Mouse (Mus musculus) embryo, embryonic 10.5 days (tissue): ENCODE measurements around the gene Ly75.
A peak's percentile ranks its signal among the peaks of the same experiment; 100 is the strongest.

ENCODE experiments used
- DNase-seq: peaks from one replicate; pipeline ENCODE4 v3.0.0-alpha.2; 2015; ENCODE audit warnings: low spot score

Gene Ly75

DNA sequence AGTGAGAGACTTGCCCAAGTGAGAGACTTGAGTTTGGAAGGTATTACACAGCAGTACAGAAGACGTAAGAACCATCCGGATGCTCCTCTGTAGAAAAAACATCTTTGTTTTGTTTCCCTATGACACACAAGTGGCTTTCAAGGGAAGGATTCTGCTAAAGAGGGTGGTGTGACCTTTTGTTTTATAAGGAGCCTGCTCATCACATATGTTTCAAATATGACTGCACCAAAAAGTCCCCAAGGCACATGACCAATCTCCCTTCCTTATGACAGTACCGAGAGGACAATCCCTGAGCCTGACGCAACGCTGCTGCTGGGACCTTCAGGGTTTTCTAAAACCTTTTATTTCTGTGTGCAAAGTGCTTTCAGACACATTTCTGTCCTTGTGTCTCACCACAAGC is 12.9 kb downstream of the Ly75 start:
- no peak for DNase-seq

DNA sequence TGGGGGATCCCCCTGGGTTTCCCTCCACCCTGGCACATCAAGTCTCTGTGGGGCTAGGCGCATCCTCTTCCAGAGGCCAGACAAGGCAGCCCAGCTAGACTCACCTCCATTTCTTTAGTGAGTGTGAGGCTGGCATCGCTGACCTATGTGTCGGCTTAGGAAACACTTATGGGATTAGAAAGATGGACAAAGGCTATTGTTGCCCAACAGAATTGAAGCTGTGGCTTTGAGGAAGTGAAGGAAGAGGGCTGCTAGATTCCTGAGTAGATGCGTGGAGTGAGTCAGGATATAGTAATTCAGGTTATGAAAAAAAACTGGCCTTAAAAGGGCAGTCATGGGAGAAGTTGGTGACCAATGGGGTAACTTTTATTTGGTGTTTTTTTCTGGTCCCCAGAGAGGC is 13.6 kb downstream of the Ly75 start:
- DNase-seq = no peak

DNA sequence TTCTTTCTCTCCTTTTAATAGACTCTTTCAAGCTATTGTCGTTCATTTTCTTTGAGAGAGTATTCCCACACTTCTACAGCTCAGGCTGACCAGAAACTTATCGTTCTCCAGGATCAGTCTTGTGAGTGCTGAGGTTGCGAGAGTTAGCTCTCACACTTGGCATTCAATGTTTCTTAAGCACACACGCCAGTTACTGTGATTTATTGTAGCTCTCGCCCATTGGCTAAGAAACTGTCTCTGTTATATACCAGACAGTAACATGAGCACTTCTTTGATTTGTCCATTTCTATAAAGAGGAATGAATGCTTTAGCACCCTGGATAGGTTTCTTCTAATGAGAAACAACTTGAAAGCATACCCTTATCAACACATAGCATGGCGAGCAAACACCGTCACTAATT is 15.2 kb downstream of the Ly75 start:
- DNase-seq = no peak

DNA sequence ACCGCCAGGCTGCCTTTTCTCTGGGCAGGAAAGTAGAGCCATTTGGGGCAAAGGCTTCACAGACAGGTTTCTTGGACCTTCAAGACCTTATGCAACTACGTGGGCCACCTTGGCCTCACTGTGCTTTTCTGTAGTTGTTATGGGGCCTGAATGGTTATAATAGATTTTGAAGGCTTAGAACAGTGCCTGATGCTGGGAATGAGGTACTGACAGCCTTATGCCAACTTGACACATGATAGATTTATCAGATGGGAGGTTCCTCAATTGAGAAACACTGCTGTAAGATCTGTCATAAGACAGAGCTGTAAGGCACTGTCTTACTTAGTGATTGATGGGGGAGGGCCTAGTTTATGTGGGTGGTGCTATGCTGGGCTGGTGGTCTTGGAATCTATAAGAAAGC is 15.9 kb downstream of the Ly75 start:
- no peak for DNase-seq

DNA sequence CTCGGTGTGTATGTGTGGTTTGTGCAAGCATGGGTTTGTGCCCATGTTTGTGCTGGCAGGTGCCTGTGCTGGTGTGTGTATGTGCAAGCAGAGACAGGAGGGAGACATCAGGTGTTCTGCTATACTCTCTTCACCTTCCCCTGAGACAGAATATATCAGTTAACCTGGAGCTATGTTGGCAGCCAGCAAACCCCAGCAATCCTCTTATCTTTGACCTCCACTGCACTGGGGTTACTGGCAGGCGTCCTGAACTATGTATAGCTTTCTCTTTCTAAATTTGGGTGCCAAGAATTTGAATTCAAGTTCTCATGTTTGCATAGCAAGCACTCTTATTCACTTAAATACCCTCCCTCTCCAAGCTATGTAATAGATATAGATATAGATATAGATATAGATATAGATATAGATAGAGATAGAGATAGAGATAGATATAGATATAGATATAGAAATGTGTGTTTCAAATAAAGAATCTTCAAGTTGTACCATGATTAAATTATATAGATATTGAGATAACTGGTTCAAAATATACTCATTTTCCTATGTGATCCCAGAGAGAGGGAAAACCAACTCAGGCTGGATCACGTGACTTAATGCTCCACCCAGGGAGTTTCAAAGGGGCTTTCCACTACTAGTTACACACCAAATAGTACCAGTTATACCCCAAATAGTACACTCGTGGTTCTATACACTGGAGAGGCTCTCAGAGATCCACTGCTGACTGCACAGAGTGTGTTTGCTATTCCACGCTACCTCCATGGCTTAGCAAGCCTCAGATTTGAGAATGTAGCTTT is 17.1 kb downstream of the Ly75 start:
- DNase-seq = no peak

DNA sequence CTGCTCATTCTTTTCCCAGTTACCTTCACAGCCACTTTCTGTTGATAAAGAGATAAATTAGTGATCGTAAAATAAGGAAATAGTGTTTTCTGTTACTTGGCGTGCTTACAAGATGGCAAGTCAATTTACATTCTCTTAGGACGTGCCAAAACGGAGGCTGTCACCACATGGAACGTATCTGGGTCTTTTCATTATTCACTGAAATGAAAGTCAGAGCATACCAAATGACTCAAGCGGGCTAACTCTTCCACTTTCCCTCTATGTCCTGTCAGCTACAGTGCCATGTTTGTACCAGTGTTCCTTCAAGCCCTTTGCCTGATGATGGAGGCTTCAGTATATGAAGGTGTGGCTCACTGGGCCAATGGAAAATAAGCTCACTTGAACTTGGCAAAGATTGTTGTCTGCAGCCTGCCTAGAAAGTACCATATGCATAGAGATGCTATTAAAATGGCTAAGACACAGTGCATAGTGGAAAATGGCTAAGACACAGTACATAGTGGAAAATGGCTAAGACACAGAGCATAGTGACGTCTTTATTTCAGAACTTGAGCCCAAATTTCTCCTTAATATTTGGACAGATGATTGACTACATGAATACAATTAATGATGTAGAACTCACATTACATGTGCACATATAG is 17.8 kb downstream of the Ly75 start:
- no peak for DNase-seq

DNA sequence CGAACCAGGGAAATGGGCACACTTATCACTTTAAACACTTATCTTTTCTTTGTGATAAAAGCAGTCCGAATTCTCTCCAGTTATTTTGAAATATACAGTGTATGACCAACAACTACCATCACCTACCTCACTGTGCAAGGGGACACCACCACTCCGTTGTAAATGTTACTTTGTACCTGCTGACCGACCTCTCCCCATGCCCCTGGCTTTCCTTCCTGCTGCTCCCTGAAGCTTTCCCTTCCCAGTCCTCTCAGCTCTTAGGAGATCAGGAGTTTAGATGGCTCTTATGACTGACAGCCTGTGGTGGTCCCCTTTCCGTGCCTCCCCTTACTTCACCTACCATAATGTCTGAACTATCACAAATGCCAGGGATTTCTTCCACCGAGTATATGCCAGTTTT is 21.0 kb downstream of the Ly75 start:
- no peak for DNase-seq

DNA sequence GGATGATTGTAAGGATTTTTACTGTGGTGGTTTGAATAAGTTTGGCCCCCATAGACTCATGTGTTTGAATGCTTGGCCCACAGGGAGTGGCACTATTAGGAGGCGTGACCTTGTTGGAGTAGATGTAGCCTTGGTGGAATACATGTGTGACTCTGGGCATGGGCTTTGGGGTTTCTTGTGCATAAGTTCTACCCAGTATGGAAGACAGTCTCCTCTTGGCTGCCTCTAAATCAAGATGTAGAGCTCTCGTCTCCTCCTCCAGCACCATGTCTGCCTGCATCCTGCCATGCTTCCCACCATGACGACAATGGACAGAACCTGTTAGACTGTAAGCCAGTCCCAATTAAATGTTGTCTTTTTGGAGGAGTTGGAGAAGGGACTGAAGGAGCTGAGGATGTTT is 23.3 kb downstream of the Ly75 start:
- no peak for DNase-seq

DNA sequence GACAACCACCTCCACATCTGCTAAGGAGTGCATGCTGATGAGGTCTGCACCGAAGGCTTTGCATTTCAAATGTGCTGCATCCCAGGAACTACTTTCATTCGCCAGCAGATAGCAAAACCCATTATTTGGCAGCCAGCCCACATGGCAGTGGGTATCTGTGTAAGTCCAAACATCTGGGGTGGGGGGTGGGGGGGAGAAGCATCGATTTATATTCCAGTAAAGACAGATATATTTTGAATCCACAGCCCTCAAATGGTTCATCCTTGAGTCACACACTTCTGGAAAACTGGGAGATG is 27.8 kb downstream of the Ly75 start:
- no peak for DNase-seq

DNA sequence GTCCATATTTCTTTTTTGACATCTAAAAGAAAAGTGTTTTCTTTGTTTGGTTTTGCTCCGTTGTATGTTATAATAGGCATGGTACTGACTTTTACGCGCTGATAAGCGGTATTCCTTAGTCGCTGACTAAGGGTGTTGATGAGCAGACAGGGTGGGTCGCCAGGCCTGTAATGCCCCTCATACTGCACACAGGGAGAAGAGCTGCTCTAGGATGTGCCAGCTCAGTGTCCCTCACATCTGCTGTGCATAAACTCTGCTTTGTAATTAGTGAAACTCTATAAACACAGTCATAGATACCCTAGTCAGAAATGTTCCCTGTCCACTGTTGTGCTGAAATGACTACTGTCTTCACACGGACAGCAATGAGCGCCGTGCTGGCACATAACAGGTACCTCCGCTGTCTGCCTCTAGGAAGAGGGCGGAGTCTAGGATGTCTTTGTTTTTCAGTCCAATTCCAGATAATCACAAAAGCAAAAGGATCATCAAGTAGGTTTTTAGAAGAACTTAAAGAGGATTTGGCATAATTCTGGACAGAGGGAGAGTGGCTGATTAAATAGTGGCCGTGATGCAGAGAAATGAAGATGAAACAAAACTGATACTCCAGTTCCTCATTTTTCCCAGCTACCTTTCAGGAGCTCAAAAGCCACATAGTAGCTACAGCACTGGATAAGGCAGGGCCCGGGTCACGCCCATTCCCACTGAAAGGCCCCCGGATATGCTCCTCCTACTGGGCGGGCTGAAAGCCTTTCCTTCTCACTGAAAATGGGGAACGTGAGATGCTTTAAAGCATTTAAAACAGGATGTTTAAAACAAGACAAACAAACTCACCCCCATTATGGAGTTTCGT is 28.3 kb downstream of the Ly75 start:
- peak; percentile 46 for DNase-seq

DNA sequence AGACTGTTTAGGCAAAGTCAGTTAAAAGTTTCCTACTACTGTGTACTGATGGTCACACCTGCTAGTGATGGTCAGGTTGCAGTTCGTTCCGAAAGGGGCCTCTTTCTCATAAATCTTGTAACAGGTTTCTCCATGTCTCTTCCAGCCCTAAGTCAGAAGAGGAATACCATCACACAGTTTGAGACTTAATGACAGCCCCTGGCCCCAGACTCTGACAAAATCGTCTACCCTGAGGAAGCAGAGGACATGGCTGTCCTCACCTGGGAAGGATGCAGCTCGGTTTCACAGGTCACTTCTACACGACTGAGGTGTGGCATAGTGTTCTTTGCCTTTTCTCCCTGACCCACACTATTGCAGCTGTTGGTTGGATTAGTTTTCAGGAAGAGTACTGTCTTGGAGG is 30.8 kb downstream of the Ly75 start:
- no peak for DNase-seq

DNA sequence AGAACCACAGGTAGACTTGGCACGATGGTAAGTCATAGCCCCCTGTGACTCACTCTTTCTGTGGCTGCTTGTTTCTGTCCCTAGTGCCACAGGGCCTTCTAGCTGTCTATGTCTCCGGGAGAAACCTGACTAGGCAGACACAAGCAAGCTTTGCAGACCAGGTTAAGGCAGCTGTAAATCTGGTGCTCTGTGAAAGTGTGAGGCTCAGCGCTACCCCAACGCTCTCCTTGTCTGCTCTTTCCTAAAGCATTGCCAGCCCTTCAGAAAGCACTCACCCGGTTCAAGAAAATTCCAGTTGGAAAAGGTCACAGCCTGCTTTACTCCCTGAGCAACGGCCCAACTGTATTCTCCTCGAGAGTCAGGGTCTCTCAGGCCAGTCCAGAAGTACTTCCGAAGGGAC is 31.3 kb downstream of the Ly75 start:
- DNase-seq = no peak

DNA sequence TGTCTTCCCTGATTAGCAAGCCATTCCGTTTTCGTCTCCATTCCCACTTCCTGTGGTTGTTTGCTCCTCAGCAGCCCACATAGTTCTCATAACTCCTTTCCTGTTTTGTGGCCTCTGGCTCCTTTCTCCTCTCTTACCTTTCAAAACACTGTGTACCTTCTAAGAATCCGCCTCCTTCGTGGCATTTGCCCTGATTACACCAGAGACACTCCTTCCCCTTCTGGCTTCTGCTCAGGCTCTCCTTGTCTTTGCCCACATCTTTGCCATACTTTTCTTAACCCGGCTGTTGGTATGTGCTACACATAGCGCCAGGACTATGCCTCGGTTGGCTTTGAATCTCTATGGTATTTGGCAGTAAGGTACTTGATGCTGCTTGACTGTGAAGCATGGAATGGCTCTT is 35.2 kb downstream of the Ly75 start:
- DNase-seq = no peak

DNA sequence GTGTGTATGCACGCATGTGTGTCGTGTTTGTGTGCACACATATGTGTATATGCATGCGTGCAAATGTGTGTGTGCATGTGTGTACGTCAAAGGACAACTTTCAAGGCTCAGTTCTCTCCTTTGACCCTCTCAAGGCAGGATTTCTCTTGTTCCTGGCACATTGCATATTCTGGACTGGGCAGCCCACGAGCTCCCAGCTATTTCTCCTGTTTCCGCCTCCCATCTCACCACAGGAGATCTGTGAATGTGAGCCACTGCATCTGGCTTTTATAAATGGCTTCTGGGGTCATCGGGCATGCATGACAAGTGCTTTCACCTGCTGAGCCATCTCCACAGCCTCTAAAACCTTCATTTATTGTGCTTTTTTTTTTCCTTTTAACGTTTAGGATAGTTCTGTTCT is 36.6 kb downstream of the Ly75 start:
- peak; percentile 24 for DNase-seq

DNA sequence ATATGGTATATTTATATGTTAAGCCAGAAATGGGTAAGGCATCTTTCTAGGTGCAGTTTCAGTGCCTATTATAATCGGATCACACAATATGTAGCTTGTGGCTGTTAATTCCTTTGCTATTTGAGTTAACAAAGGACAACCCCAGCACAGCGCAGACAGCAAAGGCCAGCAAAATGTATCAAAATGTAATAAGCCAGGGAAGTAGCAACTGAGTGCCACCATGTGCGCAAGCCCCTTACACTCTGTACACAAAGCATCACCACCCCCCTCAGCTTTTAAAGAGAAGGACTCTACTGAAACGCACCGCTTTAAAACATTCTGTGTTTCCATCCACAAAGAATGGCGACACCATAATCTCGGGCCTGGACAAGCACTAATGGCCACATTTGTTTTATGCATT is 37.4 kb downstream of the Ly75 start:
- no peak for DNase-seq

DNA sequence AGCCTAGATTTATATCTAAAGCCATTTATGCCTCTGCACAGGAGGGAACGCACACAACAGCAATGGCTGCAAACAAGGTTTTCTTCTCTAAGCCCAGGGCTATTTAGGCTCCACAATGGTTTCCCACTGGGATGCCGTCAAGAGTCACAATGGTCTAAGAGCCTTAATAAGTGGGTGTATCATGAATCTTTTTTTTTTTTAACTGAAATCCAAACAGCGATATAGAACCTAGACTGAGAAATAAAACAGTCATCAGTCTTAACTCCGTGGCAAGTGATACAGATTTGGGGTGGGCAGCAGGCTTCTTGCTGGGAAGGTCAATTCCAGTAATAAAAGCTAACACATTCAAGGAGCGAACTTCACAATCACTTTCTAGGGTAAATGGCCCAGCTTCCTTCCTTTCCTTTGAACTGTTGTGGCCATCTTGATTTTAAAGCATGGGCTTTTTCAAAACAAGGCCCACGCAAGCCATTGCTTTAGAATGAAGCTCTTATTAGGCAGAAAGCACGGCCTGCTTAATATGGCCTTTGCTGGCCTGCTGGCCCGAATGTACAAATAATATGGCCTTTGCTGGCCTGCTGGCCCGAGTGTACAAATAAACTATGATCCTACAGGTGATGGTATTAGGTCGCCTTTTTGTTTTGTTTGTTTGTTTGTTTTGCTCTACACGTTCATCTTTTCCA is 39.4 kb downstream of the Ly75 start:
- DNase-seq = peak; percentile 67

DNA sequence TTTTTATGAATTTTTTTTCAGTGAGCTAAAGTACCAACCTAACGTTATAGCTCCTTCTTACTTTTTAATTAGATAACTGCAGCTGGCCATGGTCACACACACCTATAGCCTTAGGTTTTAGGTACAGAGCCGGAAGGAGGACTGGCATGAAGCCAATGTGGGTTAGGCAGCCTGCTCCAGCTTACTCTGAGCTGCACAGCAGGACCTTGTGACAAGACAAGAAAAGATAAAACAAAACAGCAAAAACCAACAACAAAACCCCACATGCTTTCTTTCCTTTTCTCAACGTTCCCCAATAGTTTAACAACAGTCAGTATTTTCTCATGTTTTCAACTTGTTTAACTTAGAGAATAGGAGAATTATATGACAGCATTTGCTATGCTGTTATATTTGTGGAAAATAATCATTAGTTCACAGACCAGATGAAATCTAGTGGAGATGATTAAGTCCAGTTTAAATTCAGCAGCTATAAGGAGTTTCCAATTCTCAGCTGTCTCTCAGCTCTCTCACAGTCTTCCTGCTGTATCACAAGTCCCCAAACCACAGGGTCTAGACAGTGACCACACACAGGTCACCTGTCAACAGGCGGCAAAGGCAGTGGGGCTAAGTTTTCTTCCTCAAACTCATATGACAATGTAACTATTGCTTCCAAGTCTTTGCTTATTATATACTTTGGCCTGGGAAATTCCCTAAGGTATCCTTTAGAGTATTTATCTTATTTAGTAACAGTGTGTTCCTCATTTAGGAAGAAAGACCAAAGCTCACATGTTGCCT is 40.8 kb downstream of the Ly75 start:
- no peak for DNase-seq

DNA sequence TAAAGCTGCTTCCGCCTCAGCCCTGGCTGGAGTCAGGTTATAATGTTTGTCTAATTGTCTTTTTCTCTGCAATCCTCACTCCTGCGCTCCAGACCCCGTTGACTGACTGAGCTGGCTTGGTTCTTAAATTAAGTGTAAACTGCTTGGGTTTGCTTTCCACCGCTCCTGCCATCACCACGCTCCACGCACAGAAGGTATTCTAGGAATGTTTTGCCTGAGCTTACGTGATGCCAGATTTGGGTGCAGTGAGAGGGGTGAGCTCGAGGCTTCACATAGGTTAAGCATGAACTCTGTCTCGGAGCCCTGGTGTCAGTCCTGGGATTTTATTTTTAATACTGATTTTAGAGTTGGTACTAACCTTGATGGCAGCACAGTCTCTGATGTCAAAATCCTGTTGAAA is 45.2 kb downstream of the Ly75 start:
- no peak for DNase-seq

DNA sequence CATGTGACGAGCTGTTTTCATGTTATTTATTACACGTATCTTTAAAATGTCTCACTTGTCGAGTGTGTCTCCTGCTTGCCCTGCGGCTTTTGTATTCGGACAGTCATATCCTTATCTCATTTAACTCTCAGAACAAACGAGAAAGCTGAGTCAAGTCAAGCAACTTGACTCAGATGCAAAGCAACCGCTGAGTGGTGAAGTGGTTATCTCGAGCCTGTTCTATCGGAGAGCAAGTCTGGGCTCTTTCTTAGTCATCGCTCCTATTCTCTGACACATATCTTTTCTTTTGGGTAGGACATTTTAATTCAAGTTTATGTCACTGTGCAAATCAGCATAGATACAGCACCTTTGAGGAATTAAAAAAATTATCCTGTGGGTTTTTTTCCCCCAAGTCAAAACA is 54.5 kb downstream of the Ly75 start:
- no peak for DNase-seq

DNA sequence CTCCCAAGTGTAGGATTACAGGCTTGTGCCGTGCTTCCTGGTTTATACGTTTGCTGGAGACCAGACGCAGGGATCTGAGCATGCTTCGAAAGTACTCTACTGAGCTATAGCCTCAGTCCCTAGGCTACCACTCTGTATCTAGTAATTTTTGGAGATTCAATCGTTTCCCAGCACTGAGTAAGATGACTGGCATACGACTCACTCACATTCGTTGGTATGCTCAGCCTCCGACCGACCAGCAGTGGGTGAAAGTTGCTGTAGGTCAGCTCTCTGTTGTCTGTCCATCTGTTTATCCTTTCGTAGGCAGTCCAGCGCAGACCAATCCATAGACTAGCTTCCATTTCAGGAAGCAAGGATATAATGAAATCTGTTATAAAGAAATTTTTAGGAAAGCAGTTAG is 55.5 kb downstream of the Ly75 start:
- DNase-seq = no peak

DNA sequence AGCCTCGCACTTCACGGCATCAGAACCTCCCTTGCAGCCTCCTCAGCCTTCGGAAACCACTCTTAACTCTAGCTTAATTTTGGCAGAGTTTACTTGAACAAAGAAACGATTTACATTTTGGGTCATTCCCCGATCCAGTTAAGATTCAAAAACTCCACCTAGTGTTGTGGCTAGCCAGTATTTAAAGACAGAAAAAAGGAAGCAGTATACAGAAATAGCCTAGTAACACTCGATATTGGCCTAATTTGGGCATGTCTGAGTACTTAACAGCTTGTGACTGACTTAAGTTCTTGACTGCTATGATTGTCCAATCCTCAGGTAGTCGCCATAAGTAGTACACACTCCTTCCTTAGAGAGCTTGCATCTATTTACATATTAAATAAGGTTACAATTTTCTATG is 56.2 kb downstream of the Ly75 start:
- no peak for DNase-seq

DNA sequence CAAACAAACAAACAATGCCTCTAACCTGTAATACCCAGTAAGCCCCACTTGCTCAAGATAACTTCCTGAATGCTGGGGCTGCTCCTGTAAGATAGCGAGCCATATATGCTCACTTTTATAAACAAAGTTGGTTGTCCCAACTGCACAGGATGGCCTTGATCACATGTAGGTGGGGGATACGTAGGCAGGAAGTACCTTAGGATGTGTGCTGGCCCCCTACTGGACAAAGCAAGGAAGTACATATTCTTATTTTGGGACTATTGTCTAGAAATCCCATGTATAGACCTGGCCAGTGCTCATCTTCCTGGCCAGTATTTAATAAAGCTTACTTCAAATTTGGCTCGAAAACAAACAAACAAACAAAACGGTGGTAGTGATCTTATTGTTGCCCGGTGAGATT is 59.7 kb downstream of the Ly75 start:
- DNase-seq = peak; percentile 56
